Mouse (Mus musculus) left cerebral cortex, adult 8-10 months (tissue): ENCODE measurements at regions not wholly inside any gene's neighbourhood (a gene's known extent, or its start where the extent isn't known, plus 50 kb on each side); places are given as distances from the start of the nearest gene placed in this dataset.

Source experiments
- DNase-seq, 2 experiments: peaks; one replicate each; pipeline ENCODE4 v3.0.0; 2022; ENCODE audit warnings: low spot score in 2 of 2

DNA sequence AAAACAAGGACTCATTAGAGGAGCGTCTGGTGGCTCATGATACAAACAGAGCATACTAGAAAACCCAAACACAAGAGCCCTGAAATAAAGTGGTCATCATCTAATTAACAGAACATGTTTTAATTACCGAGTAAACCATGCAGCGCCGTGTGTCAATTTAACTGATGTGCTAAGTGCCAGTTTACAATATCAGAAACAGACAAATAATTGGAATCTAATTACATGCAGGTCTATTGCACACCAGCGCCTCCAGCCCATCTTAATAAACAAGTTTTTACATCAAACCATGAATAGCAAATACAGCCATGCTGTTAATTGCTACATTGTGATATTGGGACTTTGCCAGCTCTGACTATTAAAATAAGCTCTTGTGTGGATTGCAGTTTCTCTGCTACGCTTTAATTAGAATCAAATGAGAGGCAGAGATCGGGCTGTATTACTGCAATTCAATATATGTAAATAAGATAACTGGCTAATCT lies 425.3 kb upstream of the Gm765 start:
- no peak for DNase-seq

DNA sequence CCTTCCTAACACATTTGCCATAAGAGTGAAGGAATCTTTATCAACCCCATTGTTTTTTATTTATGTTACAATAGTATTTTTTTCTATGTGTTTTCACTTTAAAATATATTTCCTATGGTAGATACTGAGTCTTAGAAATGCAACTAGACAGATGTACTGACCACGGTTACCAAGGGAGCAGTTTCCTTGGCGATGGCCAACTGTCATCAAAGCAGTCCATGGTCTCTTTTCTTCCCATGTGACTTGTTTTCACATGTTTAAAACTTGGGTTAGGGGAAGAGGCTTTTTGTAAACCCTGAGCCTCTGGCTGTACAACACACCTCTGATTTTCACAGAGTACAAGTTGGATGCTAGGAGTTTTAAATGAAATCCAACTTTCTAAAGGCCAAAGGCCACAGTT lies 411.9 kb upstream of the Gm765 start:
- no peak for DNase-seq

DNA sequence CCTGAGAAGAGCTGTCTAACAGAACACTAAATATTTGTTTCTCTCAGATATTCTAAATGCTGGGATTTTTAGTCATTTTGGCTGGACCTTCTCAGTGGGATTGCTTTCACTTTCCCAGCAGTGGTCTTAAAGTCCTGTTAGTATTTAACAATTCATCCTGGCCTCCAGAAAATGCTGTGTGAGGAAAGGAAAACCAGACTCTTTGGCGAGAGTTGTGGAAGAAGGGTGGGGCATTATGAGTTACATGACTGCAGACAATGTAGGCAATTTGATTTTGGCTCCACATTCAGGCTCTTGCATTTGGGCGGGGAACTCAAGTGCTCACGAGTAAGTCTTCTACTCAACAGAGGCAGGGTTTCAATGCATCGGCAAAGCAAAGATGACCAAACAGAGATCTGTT lies 406.1 kb upstream of the Gm765 start:
- DNase-seq: no peak

DNA sequence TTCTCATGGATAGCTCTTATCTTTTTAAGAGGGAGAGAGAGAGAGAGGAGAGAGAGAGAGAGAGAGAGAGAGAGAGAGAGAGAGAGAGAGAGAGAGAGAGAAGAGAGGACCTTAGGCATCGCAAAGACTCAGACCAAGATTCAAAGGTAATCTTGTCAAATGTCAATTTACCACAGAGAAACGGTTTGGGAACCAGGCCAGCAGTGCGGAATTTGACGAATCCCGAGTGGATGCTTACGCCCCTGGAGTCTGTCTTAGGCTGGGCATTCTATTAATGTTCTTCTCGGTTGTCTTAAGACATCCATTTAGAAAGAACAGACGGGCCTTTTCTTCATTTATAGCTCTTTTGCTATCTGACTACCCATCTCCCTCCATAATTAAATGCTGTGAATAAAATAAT lies 404.4 kb upstream of the Gm765 start:
- no peak for DNase-seq

DNA sequence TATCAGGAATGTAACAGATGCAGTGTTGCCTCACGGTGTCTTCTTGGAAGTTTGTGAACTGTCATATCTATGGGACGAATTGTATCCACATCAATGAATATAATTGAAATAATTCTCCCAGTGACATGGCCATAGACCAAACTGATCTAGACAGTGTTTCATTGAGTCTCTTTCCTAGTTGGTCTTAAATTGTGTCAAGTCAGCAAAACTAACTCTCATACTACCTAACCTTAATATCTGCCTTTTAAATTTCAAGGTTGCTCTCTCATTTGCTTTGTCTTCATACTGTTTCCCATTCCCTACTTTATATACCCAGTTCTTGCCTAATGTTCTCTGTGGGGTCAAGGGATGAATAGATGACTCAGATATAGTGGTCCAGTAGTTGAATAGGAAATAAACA lies 397.9 kb upstream of the Gm765 start:
- no peak for DNase-seq

DNA sequence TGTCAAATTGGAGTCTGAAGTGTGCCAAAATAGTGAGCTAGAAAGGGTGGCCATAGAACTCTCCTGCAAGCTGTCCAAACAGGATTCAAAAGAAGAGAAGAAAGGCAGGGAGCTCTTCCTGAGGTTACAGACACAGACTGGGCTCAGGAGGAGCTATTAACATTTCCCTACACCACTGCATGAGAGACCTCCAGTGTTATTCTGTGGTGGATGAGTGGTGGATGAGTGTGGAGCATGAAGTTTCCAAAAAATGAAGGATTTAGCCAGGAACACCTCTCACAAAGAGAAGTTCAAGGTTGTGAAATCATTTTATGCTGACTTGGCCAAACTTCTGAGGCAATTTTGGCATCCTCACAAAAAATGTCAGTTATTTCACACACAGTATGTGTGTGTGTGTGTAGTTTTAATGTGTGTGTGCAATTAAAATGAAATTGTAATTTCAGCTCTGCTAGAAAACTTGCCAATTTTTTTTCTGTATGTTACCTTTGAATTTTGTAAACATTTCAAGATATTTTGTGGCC lies 388.5 kb upstream of the Gm765 start:
- no peak for DNase-seq

DNA sequence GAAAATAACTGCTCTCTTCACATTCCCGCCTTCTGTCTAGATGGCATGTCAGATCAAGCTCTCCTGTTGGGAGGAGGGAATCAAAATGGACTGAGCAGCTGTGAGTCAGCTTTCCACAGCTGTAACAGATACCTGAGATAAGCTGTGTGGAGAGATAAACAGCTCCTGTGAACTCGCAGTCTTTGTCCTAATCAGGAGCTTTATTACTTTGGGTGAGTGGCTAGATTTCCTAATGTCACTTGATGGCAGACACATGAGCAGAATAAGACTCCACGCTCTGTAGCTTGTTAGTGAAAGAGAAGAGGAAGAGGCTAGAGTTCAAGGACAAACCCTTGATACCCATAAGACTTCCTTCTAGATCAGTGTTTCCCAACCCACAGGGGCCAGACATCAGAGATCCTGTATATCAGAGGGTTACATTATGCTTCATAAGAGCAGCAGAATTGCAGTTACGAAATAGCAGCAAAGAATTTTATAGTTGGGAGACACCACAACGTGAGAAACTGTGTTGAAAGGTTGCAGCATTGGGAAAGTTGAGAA lies 384.1 kb upstream of the Gm765 start:
- DNase-seq: no peak

DNA sequence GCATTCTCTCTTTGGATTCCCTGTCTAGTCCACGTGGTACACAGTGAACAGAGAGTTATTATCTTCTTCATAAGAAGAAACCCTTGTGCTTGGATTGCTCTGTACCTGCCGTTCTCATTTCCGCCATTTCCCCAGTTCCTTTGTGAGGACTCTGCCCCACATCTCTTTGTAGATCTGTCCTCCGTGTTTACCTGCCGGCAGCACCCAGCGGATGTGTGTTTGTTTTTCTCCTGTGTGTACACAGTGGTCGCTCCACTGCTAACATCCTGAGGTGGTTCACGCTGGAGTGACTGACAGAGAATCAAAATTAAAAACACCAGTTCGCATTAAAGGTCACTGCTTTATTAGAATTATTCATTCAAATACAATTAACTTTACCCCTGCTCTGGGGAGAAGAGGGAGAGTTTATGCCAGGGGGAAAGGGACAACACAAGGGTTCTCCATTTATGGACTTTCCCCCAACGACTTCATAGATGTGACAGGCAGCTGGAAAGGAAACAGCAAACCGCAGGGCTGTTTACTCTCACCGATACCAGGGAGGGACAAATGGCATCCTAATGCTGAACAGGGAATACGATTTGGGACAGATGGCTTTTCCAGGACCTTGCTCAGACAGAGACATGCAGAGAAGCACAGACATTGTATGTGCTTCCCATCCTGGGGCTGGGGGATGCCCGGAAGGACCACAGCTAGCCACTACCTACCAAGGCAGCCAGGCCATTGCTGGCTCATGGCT lies 362.5 kb upstream of the Gm765 start:
- DNase-seq: no peak

DNA sequence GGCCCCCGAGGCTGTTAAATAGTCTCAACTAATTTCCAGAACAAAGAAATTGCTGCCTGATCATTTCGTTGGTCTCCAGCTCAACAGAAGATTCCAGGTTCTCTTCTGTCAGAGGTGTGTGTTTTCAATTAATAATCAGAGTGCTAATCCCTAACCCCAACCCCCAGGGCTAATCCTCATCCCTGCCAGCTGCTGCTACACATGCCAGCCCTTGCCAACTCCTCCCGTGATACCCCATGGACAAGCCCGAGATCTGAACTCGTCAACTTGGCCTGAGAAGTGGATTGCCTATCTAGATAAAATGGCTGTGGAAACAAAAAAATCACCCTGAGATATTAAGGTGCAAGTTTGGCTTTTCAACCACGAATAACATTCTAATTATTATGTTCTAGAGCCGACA lies 355.0 kb upstream of the Gm765 start:
- DNase-seq: no peak

DNA sequence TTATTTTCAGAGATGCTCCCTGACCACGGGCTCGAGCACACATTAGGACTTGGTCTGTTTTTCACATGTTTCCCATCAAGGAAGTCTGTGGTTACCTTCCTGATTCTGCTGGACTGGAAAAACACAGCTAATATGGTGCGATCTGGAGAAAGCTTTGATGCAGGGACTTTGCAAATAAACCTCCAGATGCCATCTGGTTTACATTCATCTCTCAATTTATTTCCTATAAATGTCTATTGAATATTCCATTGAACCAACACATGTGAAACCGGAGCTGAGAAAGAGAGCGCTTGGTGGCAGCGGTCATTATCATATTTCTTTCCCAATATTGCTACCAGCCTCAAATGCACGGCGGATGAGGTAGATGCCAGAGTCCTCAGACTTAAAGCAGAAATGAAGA lies 350.9 kb upstream of the Gm765 start:
- DNase-seq: no peak

DNA sequence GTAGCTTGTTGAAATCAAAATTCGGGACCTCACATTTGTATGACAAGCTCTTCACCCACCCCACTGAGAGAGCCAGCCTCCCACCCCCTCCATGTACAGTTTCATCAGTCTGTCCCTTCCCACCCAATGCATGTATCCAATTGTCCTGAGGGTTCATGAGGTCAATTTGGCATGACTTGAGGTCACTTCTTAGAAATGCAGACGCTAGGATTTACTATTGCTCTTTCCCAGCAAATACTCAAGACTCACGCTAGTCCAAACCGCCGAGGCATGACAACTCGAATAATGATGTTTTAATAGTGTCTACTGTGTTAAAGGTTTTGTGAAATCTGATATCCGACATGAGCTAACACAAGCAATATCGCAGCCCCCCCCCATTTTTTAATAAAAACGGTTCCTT lies 347.6 kb upstream of the Gm765 start:
- no peak for DNase-seq

DNA sequence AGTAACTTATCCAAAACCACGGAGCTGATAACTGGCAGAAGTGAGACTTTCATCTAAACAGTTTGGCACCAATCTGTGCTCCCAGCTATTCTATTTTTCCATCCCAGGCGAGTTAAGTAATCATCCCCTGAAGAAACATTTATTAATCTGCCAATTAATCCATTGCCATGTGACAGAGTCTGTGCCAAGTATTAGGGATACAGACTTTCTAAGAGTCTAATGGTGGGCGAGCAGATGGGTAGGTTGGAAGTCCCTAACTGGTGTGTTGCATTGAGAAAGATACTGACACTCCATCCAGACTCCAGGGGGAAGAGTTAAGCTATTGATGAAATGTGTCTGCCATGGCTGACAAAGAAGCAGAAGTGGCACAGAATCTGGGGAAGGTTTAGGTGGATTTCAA lies 346.8 kb upstream of the Gm765 start:
- DNase-seq: no peak

DNA sequence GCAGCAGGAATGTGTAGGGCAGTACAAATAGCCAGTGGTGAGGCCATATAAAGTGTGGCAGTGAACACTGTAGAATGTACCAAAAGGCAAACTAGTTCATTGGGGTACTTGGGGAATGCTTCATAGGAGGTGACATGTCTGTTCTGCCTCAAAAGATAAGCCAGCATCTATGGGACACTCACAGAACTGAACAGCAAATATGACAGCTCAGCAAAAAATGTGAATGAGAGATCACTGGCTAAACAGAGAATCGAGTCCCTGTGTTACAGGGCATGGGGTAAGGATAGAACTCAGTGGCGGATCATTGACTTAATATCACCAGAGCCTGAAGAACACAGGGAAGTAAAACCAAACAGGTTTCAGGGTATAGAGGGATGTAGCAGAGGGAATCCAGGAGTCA lies 346.1 kb upstream of the Gm765 start:
- DNase-seq: no peak

DNA sequence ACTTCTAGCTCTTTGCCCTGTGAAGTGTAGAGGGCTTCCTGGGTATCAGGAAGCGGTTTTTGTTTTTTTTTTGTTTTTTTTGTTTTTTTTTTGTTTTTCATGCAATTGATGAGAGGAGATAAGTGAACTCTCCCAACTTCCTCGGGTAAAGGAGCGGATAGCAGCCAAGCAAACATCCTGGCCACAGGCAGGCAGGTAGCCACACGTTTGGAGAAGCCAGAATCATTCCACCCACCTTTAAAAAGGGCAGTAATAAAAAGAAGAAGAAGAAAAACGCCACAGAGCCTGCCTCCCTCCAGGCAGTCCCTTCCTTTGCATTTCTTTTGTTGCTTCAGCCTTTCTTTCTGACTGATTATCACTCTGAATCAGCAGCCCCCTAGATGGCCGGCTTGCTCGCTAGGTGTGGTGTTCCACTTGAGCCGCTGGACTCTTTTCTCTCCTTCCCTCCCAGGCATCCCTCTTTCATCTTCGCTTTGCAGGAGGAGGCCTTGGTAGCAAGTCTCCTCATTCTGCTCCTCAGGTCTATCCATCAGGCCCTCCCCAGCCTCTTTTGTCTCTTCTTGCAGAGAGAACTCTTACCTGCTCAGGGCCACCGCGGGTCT lies 323.9 kb upstream of the Gm765 start:
- no peak for DNase-seq

DNA sequence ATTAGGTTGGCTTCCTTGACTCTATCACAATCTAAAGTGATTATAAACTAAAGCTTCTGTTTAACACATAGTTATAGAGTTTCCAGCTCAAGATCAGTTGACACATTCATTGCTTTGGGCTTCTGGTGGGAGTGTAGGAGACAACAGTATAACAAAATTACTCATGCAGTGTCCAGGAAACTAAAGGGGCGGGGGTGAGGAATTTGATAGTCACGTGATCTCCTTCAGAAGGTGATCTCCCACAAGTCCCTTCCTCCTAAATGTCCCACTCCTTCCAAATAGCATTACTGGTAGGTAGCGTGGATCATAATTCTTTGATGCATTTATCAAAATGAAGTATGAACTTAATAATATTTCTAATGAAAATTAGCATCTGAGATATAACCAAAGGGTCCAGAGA lies 309.3 kb upstream of the Gm765 start:
- DNase-seq: no peak

DNA sequence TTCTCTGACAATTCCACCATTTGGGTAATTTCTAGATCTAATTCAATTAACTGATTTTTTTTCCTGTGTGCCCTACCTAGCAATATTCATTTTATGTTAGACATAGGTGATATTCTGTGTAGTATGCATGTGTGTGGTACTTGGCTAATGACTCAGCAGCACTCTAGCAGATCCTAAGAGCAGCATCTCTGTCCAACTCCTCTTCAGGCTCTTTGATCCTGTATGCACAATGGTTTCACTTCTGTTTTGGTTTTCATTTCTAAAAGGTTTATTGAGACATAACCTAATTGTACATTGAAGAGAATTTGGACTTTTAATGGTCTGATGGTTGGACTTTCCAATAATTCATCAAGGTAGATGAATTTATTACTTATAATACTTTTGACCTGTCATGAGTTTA lies 308.8 kb upstream of the Gm765 start:
- DNase-seq: no peak

DNA sequence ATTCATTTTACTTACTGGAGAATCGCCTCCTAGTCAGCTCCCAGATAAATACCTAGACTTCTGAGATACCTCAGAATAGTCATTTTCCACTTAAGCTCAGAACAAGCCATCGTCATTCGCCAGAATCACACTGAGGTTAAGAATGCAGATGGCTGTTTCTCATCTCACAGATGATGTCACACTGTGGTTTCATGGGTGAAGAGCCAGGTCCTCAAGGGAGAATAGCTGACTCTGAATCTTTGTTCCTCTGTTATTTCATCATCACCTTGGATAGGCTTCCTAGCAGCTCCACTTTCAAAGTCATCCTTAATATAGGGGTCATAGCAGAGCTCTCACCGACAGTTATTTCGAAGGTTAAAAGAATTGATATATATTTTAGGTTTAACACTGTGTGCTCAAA lies 297.8 kb upstream of the Gm765 start:
- DNase-seq: no peak

DNA sequence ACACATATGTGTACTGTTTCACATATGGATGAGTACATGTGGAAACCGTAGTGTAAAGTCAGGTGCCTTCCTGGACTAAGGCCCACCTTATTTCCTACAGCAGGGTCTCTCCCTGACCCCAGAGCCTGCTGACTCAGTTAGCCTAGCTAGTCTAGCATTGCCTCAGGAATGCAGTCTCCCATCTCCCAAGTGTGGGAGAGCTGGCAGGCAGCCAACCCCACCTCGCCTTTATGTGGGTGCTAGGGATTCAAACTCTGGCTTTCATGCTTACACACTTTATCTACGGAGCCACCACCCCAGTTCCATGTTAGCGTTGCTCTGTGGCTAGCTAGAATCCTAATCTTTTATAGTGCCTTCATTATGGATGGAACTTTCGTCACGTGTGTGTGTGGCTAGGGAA lies 293.3 kb upstream of the Gm765 start:
- DNase-seq: peak; percentile 23 to 41

DNA sequence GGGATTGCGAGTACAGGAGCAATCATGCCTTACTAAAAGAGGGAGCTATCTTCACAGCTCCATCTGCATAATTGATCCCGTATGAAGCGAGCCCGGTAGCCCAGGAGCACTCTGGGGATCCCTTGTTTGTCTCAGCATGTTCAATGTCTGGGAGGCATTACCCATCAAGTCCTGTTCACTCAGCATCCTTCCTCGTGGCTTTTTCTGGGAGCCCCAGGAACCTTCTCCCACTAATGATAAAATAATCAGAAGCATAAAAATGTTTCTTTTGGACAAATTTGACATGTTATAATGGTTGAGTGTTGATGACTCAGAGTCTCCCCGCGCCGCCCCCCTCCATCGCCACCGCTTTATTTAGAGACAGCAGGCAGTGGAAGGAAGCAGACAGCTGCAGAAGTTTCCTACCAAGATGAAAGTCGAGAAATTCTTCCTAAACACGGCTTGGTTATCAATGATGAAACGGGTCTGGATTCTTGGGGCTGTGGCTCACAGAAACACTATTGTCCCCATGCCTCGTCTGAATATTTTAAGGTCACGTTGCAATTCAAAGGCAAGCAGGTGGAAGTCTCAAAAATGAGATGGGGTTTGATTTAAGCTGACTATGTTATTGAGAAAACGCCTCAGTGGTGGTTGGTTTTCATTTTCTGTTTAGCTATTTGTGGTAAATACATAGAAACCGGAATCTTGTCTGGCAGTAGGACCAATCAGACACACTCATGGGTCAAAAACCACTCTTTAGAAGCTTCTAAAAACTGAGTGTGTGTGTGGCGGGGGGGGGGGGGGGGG lies 289.9 kb upstream of the Gm765 start:
- peak; percentile 51 to 72 for DNase-seq

DNA sequence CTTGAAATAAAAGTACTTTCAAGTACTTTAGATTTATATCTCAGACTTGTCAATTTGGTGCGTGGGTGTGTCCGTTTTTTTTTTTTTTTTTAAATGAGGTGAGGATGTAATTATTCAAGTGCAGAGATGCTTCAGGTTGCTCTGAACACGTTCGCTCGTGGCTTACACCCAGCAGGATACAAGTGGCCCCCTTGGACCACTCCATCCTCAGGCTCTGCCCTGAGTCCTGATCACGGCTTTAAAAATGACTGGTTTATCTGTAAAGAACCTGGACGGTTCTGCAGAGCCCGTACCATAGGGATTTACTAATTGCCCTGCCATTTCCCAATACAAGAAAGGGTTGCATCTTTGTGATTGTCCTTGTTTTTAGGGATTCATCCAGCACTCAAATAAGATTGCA lies 288.7 kb upstream of the Gm765 start:
- DNase-seq: no peak

DNA sequence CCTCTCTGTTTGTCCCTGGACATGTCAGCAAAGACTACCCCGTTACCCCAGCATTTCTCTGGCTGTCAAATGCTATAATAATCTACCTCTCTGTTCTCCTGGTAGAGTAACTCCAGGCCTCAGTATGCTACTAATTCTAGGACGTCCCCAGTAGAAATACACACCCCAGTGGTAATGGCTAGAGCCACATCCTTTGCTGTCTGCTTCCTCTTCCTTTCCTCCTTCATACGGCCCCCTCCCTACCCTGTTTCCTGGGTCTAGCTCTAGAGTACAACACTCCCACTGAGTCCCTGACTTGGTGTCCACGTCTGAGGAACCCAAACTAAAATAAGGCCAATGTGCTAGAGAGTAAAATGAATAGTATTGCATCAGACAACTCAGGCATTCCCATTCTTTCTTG lies 287.1 kb upstream of the Gm765 start:
- DNase-seq: no peak

DNA sequence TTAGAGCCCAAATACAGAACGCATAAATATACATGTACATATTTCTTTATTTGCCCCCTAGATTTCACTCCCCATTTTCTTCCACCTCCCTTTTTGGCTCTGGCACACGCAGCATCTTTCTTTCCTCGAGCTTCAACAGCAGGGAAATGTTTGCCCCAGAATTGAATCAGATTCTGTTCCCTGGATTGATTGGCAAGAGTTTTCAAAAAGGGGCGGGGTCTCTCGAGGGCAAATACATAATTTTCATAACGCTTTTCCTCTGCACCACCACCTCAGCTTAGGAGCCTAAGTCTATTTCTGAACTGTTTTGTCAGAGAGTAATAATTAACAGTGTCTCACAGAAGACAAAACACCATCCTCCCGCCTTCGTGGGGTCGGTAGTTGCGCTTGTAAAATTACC lies 283.9 kb upstream of the Gm765 start:
- DNase-seq: no peak
